ENCODE assay signal across 11 mouse cellular contexts in genomic region chr10:39563552-39564223, GRCm38 (mm10). TPM values are rescaled to one million over a fixed set of nuclear protein-coding genes. Genes with fewer than 3 reads are reported as not detected.
A peak's percentile ranks its signal among the peaks of the same experiment; 100 is the strongest.
DNase-seq lines count a peak whose midpoint lies in the region; ATAC-seq and TF ChIP-seq lines count a peak whose summit lies in the region.
"Had no signal": no experiment of that assay in that cellular context is flagged by ENCODE, and none has a peak within 500 bp of the region (broad histone marks: within the 10 kb centered on the region; RNA-seq: fewer than 3 reads in every experiment).

No protein-coding gene starts in this region.

- 29% methylated on average over 24 of the region's 24 CpGs for WGBS in kidney, embryonic 14.5 days
- 51% methylated on average over 24 of the region's 24 CpGs for WGBS in forebrain, embryonic 11.5 days
- WGBS in intestine, embryonic 15.5 days: 43% methylated on average over 24 of the region's 24 CpGs
- WGBS in neural tube, embryonic 13.5 days: 40% methylated on average over 24 of the region's 24 CpGs
- 95% methylated on average over 24 of the region's 24 CpGs for WGBS in thymus, adult 2 months

- H3K4me3 ChIP-seq in kidney, embryonic 14.5 days (ENCODE audit: low read length): no peak overlapping the region
- H3K4me3 ChIP-seq in forebrain, embryonic 11.5 days (ENCODE audit: low read depth, low read length): no peak overlapping the region
- no peak overlapping the region for H3K4me3 ChIP-seq in intestine, embryonic 15.5 days (replicated peaks)
- H3K4me3 ChIP-seq in neural tube, embryonic 13.5 days: no peak overlapping the region
- no peak overlapping the region for H3K4me3 ChIP-seq in thymus, adult 2 months (ENCODE audit: control insufficient read depth, insufficient read depth, low read length)

- TF ChIP-seq CTCF in thymus, adult 2 months (IDR thresholded peaks at IDR 0.05; ENCODE audit: borderline replicate concordance, control insufficient read depth, extremely low read depth, insufficient read depth, low read length, poor library complexity): no peak

- DNase-seq in kidney, postnatal 14 days: no peak
- DNase-seq in forebrain, embryonic 11.5 days (ENCODE audit: low spot score): no peak
- no peak for DNase-seq in thymus, adult 2 months
- no peak for DNase-seq in frontal cortex, postnatal 36 days (ENCODE audit: low spot score in 2 of 2)
- no peak for DNase-seq in MN1 (ENCODE audit: low spot score)
- DNase-seq: adrenal gland, postnatal 25 days; right cerebral cortex, postnatal 25 days; thymus, postnatal 4 days had no signal

- ATAC-seq in kidney, embryonic 14.5 days (ENCODE audit: low FRiP score, low TSS enrichment): peak; percentile 41; the same call in 1 of the 2 replicates
- ATAC-seq in forebrain, embryonic 11.5 days (replicated peaks; ENCODE audit: low FRiP score): 0 out of 2 replicates have a peak, but pooled peaks have one; percentile 34
- peak; percentile 25; the same call in 1 of the 2 replicates for ATAC-seq in intestine, embryonic 15.5 days
- no peak for ATAC-seq in neural tube, embryonic 13.5 days (ENCODE audit: low read depth)

- H3K27me3 ChIP-seq in kidney, embryonic 14.5 days (ENCODE audit: control insufficient read depth, insufficient read depth, low read length): no peaks in the 10 kb centered on the region
- H3K27me3 ChIP-seq in forebrain, embryonic 11.5 days (ENCODE audit: control insufficient read depth, insufficient read depth, low read length): no peaks in the 10 kb centered on the region
- H3K27me3 ChIP-seq in intestine, embryonic 15.5 days (replicated peaks): no peaks in the 10 kb centered on the region
- H3K27me3 ChIP-seq in neural tube, embryonic 13.5 days: no peaks in the 10 kb centered on the region
- no peaks in the 10 kb centered on the region for H3K27me3 ChIP-seq in thymus, adult 2 months (ENCODE audit: control insufficient read depth, insufficient read depth, low read length)

- 0 out of 2 replicates have a peak overlapping the region, but pooled peaks have one; percentile 23 for H3K9ac ChIP-seq in kidney, embryonic 14.5 days (ENCODE audit: low read depth, low read length)
- peak overlapping the region; percentile 12; the same call in 1 of the 2 replicates for H3K9ac ChIP-seq in forebrain, embryonic 11.5 days (ENCODE audit: low read length)
- H3K9ac ChIP-seq in intestine, embryonic 15.5 days: no peak overlapping the region
- peak overlapping the region; percentile 18 for H3K9ac ChIP-seq in neural tube, embryonic 13.5 days

- no peaks in the 10 kb centered on the region; the same call in 1 of the 2 replicates for H3K36me3 ChIP-seq in kidney, embryonic 14.5 days (ENCODE audit: control insufficient read depth, insufficient read depth, low read length)
- H3K36me3 ChIP-seq in forebrain, embryonic 11.5 days (ENCODE audit: control insufficient read depth, insufficient read depth, low read length): no peaks in the 10 kb centered on the region
- no peaks in the 10 kb centered on the region for H3K36me3 ChIP-seq in intestine, embryonic 15.5 days
- peaks cover 41% of the 10 kb centered on the region for H3K36me3 ChIP-seq in neural tube, embryonic 13.5 days
- H3K36me3 ChIP-seq in thymus, adult 2 months (ENCODE audit: control insufficient read depth, insufficient read depth, low read length): peaks cover 16% of the 10 kb centered on the region

- no peak overlapping the region for H3K4me2 ChIP-seq in kidney, embryonic 14.5 days (replicated peaks; ENCODE audit: low read depth, low read length)
- H3K4me2 ChIP-seq in forebrain, embryonic 11.5 days (ENCODE audit: low read depth, low read length, severe bottlenecking): no peak overlapping the region
- H3K4me2 ChIP-seq in intestine, embryonic 15.5 days (replicated peaks): no peak overlapping the region
- no peak overlapping the region for H3K4me2 ChIP-seq in neural tube, embryonic 13.5 days

- H3K4me1 ChIP-seq in kidney, embryonic 14.5 days (ENCODE audit: control insufficient read depth, insufficient read depth, low read length): peaks cover 40% of the 10 kb centered on the region
- H3K4me1 ChIP-seq in forebrain, embryonic 11.5 days (replicated peaks; ENCODE audit: control insufficient read depth, insufficient read depth, low read length): peaks cover 4% of the 10 kb centered on the region; the same call in 1 of the 2 replicates
- H3K4me1 ChIP-seq in intestine, embryonic 15.5 days (replicated peaks): peaks cover 12% of the 10 kb centered on the region
- H3K4me1 ChIP-seq in neural tube, embryonic 13.5 days (replicated peaks): peaks cover 50% of the 10 kb centered on the region
- peaks cover 10% of the 10 kb centered on the region for H3K4me1 ChIP-seq in thymus, adult 2 months (replicated peaks; ENCODE audit: control insufficient read depth, insufficient read depth, low read length)

- no peak for TF ChIP-seq POLR2A in thymus, adult 2 months (IDR thresholded peaks at IDR 0.05; ENCODE audit: control insufficient read depth, extremely low read depth, insufficient read depth, low read length, poor library complexity)

- H3K27ac ChIP-seq in kidney, embryonic 14.5 days (ENCODE audit: low read depth, low read length): peak overlapping the region; percentile 73
- peak overlapping the region; percentile 37; the same call in 1 of the 2 replicates for H3K27ac ChIP-seq in forebrain, embryonic 11.5 days (ENCODE audit: low read depth, low read length)
- H3K27ac ChIP-seq in intestine, embryonic 15.5 days: peak overlapping the region; percentile 48; the same call in 1 of the 2 replicates
- peak overlapping the region; percentile 69 for H3K27ac ChIP-seq in neural tube, embryonic 13.5 days (replicated peaks)
- no peak overlapping the region for H3K27ac ChIP-seq in thymus, adult 2 months (ENCODE audit: control insufficient read depth, insufficient read depth, low read length)

- no peaks in the 10 kb centered on the region for H3K9me3 ChIP-seq in kidney, embryonic 14.5 days (ENCODE audit: control insufficient read depth, low read length)
- H3K9me3 ChIP-seq in forebrain, embryonic 11.5 days (ENCODE audit: control insufficient read depth, low read length): no peaks in the 10 kb centered on the region
- H3K9me3 ChIP-seq in intestine, embryonic 15.5 days: no peaks in the 10 kb centered on the region
- no peaks in the 10 kb centered on the region for H3K9me3 ChIP-seq in neural tube, embryonic 13.5 days

RNA-seq across cellular contexts. Expression of gene Traf3ip2, which starts 49.0 kb away (rescaled TPM):
- polyA plus RNA-seq in kidney, embryonic 14.5 days (2014; fragmentation: Nextera tagmentation; extraction: Ambion mirVana): 16.6 and 19.6 TPM in 2 replicates
- polyA plus RNA-seq in forebrain, embryonic 11.5 days (2014; fragmentation: Nextera tagmentation; extraction: Ambion mirVana): 3.8 and 5.4 TPM in 2 replicates
- 25.8 and 29.4 TPM in 2 replicates for polyA plus RNA-seq in intestine, embryonic 15.5 days (2015; fragmentation: Nextera tagmentation; extraction: Ambion mirVana)
- 4.8 and 5.0 TPM in 2 replicates for polyA plus RNA-seq in neural tube, embryonic 13.5 days (2015; fragmentation: Nextera tagmentation; extraction: Ambion mirVana)
- polyA plus RNA-seq in thymus, adult 2 months (2012; rRNA removed): 20.4 and 21.3 TPM in 2 replicates
